Mouse (Mus musculus) gastrocnemius, adult 2 months (tissue): ENCODE measurements at regions not wholly inside any gene's neighbourhood (a gene's known extent, or its start where the extent isn't known, plus 50 kb on each side); places are given as distances from the start of the nearest gene placed in this dataset.

Source experiments
- DNase-seq: peaks from one replicate; pipeline ENCODE4 v3.0.0; 2022
- H3K27ac ChIP-seq: fragments of 200-600 bp; 2 replicates; pipeline ENCODE4 v1.8.1; 2022; ENCODE audit warnings: mild to moderate bottlenecking
- H3K4me3 ChIP-seq: fragments of 200-600 bp; 2 replicates; pipeline ENCODE4 v1.8.1; 2022; ENCODE audit warnings: mild to moderate bottlenecking, moderate library complexity
- CTCF ChIP-seq: fragments of 200-600 bp; IDR thresholded peaks from 2 replicates; pipeline ENCODE4 v1.8.1; 2022; ENCODE audit warnings: antibody characterized with exemption, mild to moderate bottlenecking, moderate library complexity
- intact Hi-C: fragments of 180-260 bp; cut with DNase I; formaldehyde crosslinking; loops from one replicate; pipeline ENCODE4 v1.15.1; 2025

- DNase-seq = no peak
- no peak for TF ChIP-seq CTCF
- intact Hi-C loops = no loop called here
- H3K27ac ChIP-seq = no peak overlapping the region
- H3K4me3 ChIP-seq = no peak overlapping the region
These were observed 1267.6 kb upstream of the Flrt2 start for GRCm38 (mm10) chr12:94424340-94424981.

DNA sequence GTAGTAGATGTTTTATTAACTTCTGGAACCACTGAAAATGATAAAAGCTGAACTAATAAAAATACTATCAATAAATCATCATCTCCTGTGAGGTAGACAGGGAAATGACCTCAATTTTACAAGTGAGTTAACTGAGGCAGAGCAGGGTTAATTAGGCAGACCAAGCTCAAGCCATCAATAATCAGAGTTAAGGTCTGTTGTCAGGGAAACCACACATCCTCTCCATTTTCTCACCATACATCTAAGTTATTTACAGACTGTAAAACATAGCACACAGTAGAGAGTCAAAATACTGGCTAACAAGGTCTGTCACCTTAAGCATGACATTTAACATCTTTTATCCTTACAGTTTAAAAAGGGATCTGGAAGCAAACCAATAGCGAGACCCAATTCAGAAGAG lies 1242.5 kb upstream of the Flrt2 start:
- intact Hi-C loops = no loop called here
- DNase-seq = no peak
- no peak for TF ChIP-seq CTCF
- H3K27ac ChIP-seq = no peak overlapping the region
- no peak overlapping the region for H3K4me3 ChIP-seq

DNA sequence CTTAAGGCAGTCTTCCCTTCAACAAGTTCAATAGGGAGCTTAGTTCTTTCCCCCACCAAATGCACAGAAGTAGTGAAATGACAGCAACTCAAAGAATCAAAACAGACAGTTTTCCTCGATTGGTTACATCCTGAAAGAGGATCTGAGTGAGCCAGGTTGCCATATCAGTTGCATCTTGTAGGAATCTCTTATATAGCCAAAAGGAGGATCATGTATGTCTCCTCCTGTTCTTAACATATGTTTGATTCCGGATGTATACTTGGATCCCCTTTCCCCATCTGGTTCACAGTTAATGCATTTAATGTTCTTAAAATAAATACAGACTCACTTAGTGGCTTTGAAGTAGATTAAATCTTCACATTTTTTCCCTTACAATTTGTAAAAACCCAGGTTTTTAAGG lies 1224.0 kb upstream of the Flrt2 start:
- no peak for TF ChIP-seq CTCF
- Histone ChIP-seq H3K27ac (no peak overlapping the region), H3K4me3 (no peak overlapping the region)
- DNase-seq = no peak
- intact Hi-C loops = no loop called here

- intact Hi-C loops = no loop called here
- H3K4me3 ChIP-seq = no peak overlapping the region
- no peak for DNase-seq
- H3K27ac ChIP-seq = no peak overlapping the region
- no peak for TF ChIP-seq CTCF
These were observed 1223.4 kb upstream of the Flrt2 start for GRCm38 (mm10) chr12:94468609-94469008.

DNA sequence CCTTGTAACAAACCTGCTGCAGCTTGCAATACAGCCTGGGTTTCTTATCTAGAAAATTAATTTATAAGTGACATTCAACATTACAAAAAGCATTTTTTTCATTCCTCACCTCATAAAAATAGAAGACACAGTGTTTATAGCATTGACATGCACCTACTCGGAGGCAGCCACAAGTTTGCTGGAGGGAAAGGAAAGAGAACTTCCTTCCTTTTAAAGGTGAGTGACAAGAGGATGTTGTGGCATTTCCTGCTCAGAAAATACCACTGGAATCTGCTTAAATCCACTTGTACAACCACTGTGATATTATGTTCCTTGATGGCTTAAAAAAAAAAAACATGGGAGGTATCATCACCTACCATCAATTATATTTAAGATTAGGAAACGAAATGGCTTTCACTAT lies 1222.2 kb upstream of the Flrt2 start:
- H3K27ac ChIP-seq = no peak overlapping the region
- intact Hi-C loops = no loop called here
- no peak for DNase-seq
- TF ChIP-seq CTCF = no peak
- H3K4me3 ChIP-seq = no peak overlapping the region

- DNase-seq = no peak
- no peak for TF ChIP-seq CTCF
- Histone ChIP-seq H3K27ac (no peak overlapping the region), H3K4me3 (no peak overlapping the region)
- intact Hi-C loops = no loop called here
These were observed 1221.0 kb upstream of the Flrt2 start for GRCm38 (mm10) chr12:94470981-94471380.

GRCm38 (mm10) chr12:94488721-94489120 lies 1203.3 kb upstream of the Flrt2 start:
- no peak for TF ChIP-seq CTCF
- DNase-seq = no peak
- no peak overlapping the region for H3K27ac ChIP-seq
- intact Hi-C loops = no loop called here
- no peak overlapping the region for H3K4me3 ChIP-seq

DNA sequence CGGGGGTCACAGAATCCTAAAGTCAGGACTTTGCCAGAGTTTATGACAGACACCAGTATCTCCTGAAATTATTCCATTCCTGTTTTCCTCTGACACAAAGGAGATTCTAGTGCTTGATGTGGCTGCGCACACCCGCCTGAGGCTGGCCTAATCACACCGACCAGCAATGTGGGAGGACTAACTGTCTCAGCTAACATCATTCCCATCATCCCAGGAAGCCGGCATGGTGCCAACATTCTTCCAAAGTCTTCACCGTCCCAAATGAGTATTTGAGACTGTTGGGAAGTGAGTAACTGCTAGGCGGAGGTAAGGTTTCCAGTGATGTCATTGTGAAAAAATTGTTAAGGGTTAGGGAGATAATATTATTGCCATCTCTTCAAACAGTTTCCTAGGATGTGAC lies 1183.9 kb upstream of the Flrt2 start:
- Histone ChIP-seq H3K27ac (no peak overlapping the region), H3K4me3 (no peak overlapping the region)
- intact Hi-C loops = no loop called here
- no peak for TF ChIP-seq CTCF
- peak; percentile 64 for DNase-seq

- intact Hi-C loops = no loop called here
- Histone ChIP-seq H3K27ac (no peak overlapping the region), H3K4me3 (no peak overlapping the region)
- DNase-seq = peak; percentile 16
- TF ChIP-seq CTCF = no peak
These were observed 1182.2 kb upstream of the Flrt2 start for GRCm38 (mm10) chr12:94509855-94510254.

GRCm38 (mm10) chr12:94544706-94545105 lies 1147.3 kb upstream of the Flrt2 start:
- H3K4me3 ChIP-seq = no peak overlapping the region
- intact Hi-C loops = no loop called here
- DNase-seq = no peak
- no peak overlapping the region for H3K27ac ChIP-seq
- no peak for TF ChIP-seq CTCF

DNA sequence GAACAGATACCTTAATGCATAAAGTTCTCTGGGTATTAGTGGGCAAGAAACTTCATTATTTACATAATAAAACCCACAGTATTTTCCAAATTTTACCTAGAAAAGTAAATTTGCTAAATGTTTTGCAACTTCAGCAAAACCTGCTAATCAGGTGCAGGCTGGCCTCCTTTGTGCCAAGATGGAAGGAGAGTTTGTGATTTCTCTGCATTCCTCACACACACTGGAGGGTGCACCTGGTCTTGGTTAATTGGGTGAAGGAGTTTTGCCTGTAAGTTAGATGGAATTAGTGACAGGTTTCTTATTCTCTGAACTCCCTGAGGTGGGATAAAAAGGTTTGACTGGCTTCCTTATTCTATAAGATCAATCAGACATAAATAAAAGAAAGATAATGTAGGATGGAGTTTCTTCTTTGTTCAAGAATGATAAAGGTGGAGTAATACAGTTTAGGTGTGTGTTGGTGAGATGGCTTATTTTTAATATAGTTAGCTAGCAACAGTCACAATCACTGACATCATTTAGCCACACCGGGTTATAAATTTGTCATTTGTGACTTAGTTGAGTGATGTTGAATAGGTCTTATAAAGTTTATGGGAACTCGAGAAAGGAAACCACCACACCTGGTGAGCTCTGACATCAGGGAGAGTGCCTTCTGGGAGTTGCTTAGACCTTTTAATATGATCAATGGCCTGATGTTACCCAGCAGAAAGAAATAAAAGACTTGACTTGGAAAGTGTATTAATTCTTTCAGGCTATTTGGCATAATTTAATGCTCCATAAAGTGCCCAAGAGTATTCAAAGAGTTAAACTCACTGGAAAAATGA lies 1131.4 kb upstream of the Flrt2 start:
- no peak overlapping the region for H3K27ac ChIP-seq
- DNase-seq = no peak
- intact Hi-C loops = no loop called here
- H3K4me3 ChIP-seq = no peak overlapping the region
- no peak for TF ChIP-seq CTCF

DNA sequence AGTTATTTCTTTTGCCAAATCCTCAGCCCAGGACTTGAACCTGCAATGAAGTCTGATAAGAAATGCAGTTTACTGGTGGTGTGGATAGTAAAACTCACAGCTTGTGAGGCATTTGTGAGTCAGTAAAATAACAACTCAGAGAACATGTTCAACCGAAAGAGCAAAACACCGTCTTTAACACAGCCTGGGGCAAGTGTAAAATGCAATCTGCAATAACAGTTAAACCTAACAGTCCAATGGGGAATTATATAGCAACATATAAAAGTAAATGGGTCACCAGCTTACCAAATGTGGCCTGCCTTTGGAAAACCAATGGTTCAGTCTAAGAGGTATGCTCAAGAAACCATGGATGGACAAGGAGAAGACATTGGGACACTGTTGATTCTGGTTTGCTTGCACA lies 1117.0 kb upstream of the Flrt2 start:
- no peak for DNase-seq
- intact Hi-C loops = no loop called here
- Histone ChIP-seq H3K27ac (no peak overlapping the region), H3K4me3 (no peak overlapping the region)
- no peak for TF ChIP-seq CTCF

GRCm38 (mm10) chr12:94580345-94580744 lies 1111.7 kb upstream of the Flrt2 start:
- no peak for DNase-seq
- H3K4me3 ChIP-seq = no peak overlapping the region
- intact Hi-C loops = no loop called here
- H3K27ac ChIP-seq = no peak overlapping the region
- TF ChIP-seq CTCF = no peak

DNA sequence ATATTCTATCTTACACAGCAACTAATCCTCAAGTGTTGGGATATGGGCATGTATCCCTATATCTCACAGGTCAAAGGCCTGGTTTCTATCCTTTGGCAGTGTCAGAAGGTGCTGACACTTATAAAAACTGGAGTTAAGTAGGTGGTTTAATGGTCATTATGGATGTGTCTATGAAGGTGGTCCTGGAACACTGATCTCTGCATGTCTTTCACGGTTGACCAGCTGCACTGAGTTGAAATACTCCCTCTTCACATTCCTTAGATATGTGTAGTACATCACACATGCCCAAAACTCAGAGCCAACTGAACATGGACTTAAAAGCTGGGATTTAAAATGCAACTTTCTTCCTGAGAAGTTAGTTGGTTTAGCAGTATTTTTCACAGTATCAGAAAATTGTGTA lies 1107.7 kb upstream of the Flrt2 start:
- no peak overlapping the region for H3K4me3 ChIP-seq
- H3K27ac ChIP-seq = no peak overlapping the region
- DNase-seq = no peak
- intact Hi-C loops = no loop called here
- TF ChIP-seq CTCF = no peak
